Mouse (Mus musculus): ENCODE measurements at regions not wholly inside any gene's neighbourhood (a gene's known extent, or its start where the extent isn't known, plus 50 kb on each side); places are given as distances from the start of the nearest gene placed in this dataset.

DNA sequence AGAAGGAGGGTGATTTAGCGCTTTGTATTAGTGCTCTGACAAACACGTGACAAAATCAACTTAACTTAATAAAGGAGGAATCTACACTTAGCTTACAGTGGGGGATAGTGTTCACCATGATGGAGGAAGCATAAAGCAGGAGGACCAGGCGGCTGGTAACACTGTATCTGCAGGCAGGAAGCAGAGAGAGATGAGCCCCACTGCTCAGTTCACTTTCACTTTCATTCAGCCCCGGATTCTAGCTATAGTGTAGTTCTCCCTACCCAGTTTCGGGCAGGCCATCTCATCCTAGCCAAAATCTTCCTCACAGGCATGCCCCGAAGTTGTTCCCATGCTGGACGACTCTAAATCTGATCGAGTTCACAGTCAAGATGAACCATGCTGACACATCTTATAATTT, 71.3 kb upstream of the Ado start:
- TF ChIP-seq CTCF (IDR thresholded peaks at IDR 0.05; ENCODE audit: low read depth) (no peak), EP300 (IDR thresholded peaks at IDR 0.05; ENCODE audit: low read depth) (no peak)

Measured in liver, embryonic 14.5 days (tissue).